Mouse (Mus musculus): ENCODE measurements around the gene Aff3. TPM values are rescaled to one million over a fixed set of nuclear protein-coding genes. Genes with fewer than 3 reads are reported as not detected.

The Aff3 gene
- polyA plus RNA-seq, 1 experiment from 2014 or later = 29.5 TPM

DNA sequence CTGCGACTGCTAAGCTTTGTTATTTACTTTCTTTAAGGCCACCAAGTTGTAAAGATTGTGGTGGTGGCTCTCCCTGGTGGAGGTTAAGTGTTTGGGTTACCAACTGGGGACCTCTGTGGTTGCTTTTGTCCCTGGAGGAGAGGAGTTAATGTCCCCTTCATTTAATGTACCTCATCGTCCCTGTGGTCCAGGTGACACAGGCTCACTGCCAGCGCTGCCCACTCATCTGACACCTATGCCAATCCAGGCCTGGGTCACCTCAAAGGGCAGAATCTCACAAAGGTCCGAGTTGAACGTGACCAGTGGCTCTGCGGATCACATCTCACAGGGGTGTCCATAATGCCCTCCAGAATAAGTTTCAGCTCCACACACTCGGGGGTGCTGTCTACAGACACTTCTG is 103.4 kb downstream of the Aff3 start:
- H3K36me3 ChIP-seq (replicated peaks; ENCODE audit: control insufficient read depth, insufficient read depth) = no peaks in the 10 kb centered on the region
- ATAC-seq (ENCODE audit: low FRiP score) (no peak), DNase-seq (ENCODE audit: low spot score) (no peak)
- H3K27ac ChIP-seq = peak overlapping the region; percentile 86; the same call in 1 of the 2 replicates
- H3K4me1 ChIP-seq (replicated peaks; ENCODE audit: control insufficient read depth, insufficient read depth, low read length) = peaks cover 43% of the 10 kb centered on the region
- no peak overlapping the region for H3K9ac ChIP-seq
- 66% methylated on average over 7 of the region's 7 CpGs for WGBS
- H3K4me3 ChIP-seq (replicated peaks; ENCODE audit: low read length) = no peak overlapping the region
- no peak overlapping the region for H3K4me2 ChIP-seq (replicated peaks)
- no peaks in the 10 kb centered on the region for H3K9me3 ChIP-seq (ENCODE audit: control insufficient read depth, low read length)
- no peaks in the 10 kb centered on the region for H3K27me3 ChIP-seq (ENCODE audit: control insufficient read depth, insufficient read depth, low read length)

DNA sequence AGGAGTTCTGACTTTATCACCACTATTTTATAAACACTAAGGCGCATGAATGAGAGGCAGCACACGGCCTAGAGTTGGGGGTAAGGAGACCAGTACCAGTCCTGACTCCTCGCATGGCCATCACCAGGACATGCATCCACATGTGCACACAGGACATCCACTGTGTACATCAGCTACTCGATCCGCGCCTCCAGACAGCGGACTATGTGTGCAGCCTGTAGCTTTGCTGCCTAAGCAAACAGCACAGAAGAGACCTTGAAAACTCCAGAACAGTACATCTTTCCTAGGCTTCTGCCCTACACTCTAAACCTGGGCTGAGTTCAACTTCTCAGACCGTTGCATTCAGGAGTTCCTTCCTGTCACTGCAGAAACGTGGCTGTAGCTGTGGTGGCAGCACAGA is 104.1 kb downstream of the Aff3 start:
- H3K4me3 ChIP-seq (replicated peaks; ENCODE audit: low read length) = no peak overlapping the region
- ATAC-seq (ENCODE audit: low FRiP score) (no peak), DNase-seq (ENCODE audit: low spot score) (no peak)
- no peaks in the 10 kb centered on the region for H3K9me3 ChIP-seq (ENCODE audit: control insufficient read depth, low read length)
- H3K4me1 ChIP-seq (replicated peaks; ENCODE audit: control insufficient read depth, insufficient read depth, low read length) = peaks cover 36% of the 10 kb centered on the region
- H3K27me3 ChIP-seq (ENCODE audit: control insufficient read depth, insufficient read depth, low read length) = no peaks in the 10 kb centered on the region
- no peak overlapping the region for H3K27ac ChIP-seq
- no peaks in the 10 kb centered on the region for H3K36me3 ChIP-seq (replicated peaks; ENCODE audit: control insufficient read depth, insufficient read depth)
- WGBS = 81% methylated on average over 9 of the region's 9 CpGs
- H3K4me2 ChIP-seq (replicated peaks) = no peak overlapping the region
- no peak overlapping the region for H3K9ac ChIP-seq

DNA sequence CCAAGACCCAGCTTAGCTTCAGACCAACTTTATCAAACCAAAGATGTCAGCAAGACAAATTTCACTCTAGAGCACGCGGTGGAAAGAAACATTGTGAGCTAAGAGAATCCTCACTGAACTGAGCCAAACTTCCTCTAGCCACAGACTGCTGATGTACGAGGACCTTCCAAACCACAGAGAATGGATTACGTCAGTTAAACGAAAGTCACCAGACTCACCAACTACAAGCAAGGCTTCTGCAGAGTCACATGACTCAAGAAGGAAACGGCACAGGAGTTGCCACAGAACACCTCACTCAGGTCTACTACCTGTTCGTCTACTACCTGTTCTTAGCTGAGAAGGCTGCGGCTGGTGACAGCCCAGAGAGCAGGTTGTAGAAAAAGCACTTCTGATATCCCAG is 107.1 kb downstream of the Aff3 start:
- Histone ChIP-seq H3K27me3 (ENCODE audit: control insufficient read depth, insufficient read depth, low read length) (no peaks in the 10 kb centered on the region), H3K9ac (no peak overlapping the region), H3K9me3 (ENCODE audit: control insufficient read depth, low read length) (no peaks in the 10 kb centered on the region), H3K4me1 (replicated peaks; ENCODE audit: control insufficient read depth, insufficient read depth, low read length) (peaks cover 16% of the 10 kb centered on the region), H3K36me3 (replicated peaks; ENCODE audit: control insufficient read depth, insufficient read depth) (no peaks in the 10 kb centered on the region), H3K4me2 (replicated peaks) (no peak overlapping the region), H3K4me3 (replicated peaks; ENCODE audit: low read length) (no peak overlapping the region), H3K27ac (no peak overlapping the region)
- DNase-seq (ENCODE audit: low spot score) (no peak), ATAC-seq (ENCODE audit: low FRiP score) (no peak)
- 90% methylated on average over 8 of the region's 8 CpGs for WGBS

DNA sequence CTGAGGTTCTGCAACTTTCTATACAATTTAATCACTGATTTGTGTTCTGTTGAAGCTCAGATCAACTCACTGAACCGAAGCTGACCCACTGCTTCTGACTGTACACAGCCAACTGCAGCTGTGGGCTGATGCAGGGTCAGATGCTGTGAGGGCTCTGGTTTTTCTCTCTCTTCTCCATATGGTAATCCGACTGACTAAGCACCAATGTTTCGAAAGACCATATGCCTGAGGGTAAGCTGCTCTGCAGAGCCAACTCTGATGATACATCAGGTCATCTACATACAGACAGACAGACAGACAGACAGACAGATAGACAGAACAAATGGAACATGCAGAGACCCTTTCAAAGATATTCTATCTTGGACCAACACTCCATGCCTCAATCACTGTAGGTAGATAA is 110.2 kb downstream of the Aff3 start:
- Histone ChIP-seq H3K4me3 (replicated peaks; ENCODE audit: low read length) (no peak overlapping the region), H3K9me3 (ENCODE audit: control insufficient read depth, low read length) (no peaks in the 10 kb centered on the region), H3K4me2 (replicated peaks) (no peak overlapping the region), H3K36me3 (replicated peaks; ENCODE audit: control insufficient read depth, insufficient read depth) (no peaks in the 10 kb centered on the region), H3K9ac (no peak overlapping the region), H3K27me3 (ENCODE audit: control insufficient read depth, insufficient read depth, low read length) (no peaks in the 10 kb centered on the region), H3K4me1 (replicated peaks; ENCODE audit: control insufficient read depth, insufficient read depth, low read length) (peaks cover 1% of the 10 kb centered on the region), H3K27ac (no peak overlapping the region)
- no peak for ATAC-seq (ENCODE audit: low FRiP score)
- DNase-seq (ENCODE audit: low spot score) = no peak
- WGBS = 87% methylated on average over 3 of the region's 3 CpGs

DNA sequence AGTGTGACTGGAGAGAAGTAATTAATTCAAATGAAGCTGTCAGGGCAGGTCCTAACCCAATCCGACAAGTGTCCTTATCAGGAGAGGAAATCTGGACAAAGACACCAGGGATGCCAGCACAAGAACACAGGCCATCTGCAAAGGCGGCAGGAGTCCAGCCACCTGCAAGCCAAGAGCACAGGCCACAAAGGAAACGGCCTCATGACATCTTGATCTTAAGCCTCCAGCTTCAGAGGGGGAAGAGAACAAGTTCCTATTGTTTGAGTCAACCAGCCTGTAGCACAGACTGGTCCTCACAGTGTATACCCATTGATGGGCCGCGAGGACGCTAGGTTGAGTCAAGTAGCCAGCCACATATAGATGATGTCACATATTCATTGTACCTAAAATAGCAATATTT is 111.7 kb downstream of the Aff3 start:
- 50% methylated on average over 6 of the region's 6 CpGs for WGBS
- Histone ChIP-seq H3K27me3 (ENCODE audit: control insufficient read depth, insufficient read depth, low read length) (no peaks in the 10 kb centered on the region), H3K4me3 (replicated peaks; ENCODE audit: low read length) (no peak overlapping the region), H3K36me3 (replicated peaks; ENCODE audit: control insufficient read depth, insufficient read depth) (no peaks in the 10 kb centered on the region), H3K9me3 (ENCODE audit: control insufficient read depth, low read length) (no peaks in the 10 kb centered on the region), H3K9ac (no peak overlapping the region), H3K27ac (no peak overlapping the region), H3K4me2 (replicated peaks) (no peak overlapping the region), H3K4me1 (replicated peaks; ENCODE audit: control insufficient read depth, insufficient read depth, low read length) (peaks cover 10% of the 10 kb centered on the region)
- no peak for DNase-seq (ENCODE audit: low spot score)
- ATAC-seq (ENCODE audit: low FRiP score) = no peak

DNA sequence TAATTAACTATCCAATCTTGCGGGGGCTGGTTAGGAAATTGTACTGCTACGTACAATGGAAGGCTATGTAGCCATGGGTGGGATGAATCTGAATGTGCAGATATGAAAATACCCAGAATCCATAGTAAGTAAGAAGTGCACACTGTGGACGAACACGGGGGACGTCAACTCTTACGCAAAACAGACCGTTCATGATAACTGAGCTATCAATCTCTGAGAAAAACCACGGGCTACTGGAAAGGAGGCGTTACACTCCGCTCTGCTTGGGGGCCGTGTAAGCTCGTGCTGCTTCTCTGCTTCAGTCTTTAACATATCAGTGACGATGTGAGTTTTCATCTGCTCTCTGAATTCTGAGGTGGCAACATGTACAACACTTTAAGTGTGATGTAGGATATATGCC is 114.2 kb downstream of the Aff3 start:
- DNase-seq (ENCODE audit: low spot score) (no peak), ATAC-seq (ENCODE audit: low FRiP score) (no peak)
- no peak overlapping the region for H3K4me3 ChIP-seq (replicated peaks; ENCODE audit: low read length)
- H3K9me3 ChIP-seq (ENCODE audit: control insufficient read depth, low read length) = no peaks in the 10 kb centered on the region
- H3K4me2 ChIP-seq (replicated peaks) = no peak overlapping the region
- H3K36me3 ChIP-seq (replicated peaks; ENCODE audit: control insufficient read depth, insufficient read depth) = no peaks in the 10 kb centered on the region
- 81% methylated on average over 13 of the region's 13 CpGs for WGBS
- H3K9ac ChIP-seq = no peak overlapping the region
- H3K4me1 ChIP-seq (replicated peaks; ENCODE audit: control insufficient read depth, insufficient read depth, low read length) = peaks cover 31% of the 10 kb centered on the region
- H3K27me3 ChIP-seq (ENCODE audit: control insufficient read depth, insufficient read depth, low read length) = no peaks in the 10 kb centered on the region
- no peak overlapping the region for H3K27ac ChIP-seq

DNA sequence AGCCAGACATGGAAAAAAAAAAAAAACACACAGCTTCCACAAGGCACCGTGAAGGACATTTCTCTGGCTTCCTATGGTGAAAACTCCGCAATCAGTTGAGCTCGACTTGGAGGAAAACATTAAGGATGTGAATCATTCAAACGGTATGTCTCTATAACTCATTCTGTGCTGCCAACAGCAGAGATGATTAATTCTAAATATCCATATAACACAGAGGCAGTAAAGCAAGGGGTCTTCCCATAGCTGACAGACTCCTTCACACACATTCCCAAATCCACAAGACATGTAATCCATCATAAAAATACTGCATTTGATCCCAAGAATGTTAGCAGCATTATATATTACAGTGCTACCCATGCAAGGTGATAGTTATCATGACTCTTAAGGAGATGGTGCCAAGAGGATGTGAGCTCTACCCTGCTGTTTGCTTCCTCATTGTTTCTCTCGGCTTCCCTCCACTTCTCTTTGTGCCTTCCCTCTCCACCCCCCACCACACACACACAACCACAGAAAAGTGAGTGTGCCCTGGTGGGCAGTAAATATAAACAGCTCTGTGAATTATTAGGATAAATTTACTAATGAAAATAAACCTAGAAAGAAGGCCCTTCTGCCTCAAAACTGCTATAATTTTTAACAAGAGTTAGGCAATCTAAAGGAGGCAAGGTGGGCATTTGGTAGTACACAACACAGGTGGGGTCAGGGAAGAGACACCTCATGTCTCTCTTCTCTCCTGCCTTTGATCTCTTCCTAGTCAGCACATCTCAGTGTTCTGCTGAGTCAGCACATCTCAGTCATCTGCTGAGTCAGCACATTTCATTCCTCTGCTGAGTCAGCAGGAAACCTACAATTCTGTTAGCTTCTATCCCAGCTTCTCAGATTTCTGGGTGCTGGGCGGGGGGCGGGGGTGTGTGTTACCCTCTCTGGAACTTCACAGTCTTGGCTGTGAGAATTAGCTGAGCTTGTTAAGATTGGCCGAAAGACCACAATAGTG is 115.8 kb downstream of the Aff3 start:
- Histone ChIP-seq H3K9me3 (ENCODE audit: control insufficient read depth, low read length) (no peaks in the 10 kb centered on the region), H3K27ac (no peak overlapping the region), H3K27me3 (ENCODE audit: control insufficient read depth, insufficient read depth, low read length) (no peaks in the 10 kb centered on the region), H3K9ac (no peak overlapping the region), H3K4me1 (replicated peaks; ENCODE audit: control insufficient read depth, insufficient read depth, low read length) (peaks cover 47% of the 10 kb centered on the region), H3K4me3 (replicated peaks; ENCODE audit: low read length) (no peak overlapping the region), H3K36me3 (replicated peaks; ENCODE audit: control insufficient read depth, insufficient read depth) (no peaks in the 10 kb centered on the region), H3K4me2 (replicated peaks) (no peak overlapping the region)
- DNase-seq (ENCODE audit: low spot score) (no peak), ATAC-seq (ENCODE audit: low FRiP score) (no peak)
- WGBS = 58% methylated on average over 8 of the region's 8 CpGs

DNA sequence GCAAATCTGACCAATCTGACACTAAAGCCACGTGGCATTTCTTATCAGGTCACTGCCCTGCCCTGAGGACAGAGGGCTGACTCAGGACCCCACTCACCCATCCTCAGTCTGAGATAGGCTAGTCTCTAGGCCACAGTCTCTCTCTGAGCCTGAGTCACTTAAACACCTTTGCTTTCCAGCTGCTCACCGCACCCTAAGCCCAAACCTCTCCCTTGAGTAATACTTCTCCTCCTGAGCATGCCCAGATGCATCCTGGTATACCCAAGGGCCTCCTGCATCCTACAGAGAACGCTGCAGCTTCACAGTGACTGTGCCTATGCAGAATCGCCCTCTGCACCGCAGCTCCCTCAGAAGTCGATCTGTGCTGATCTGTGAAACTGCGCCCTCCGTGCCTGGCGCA is 117.1 kb downstream of the Aff3 start:
- Histone ChIP-seq H3K27me3 (ENCODE audit: control insufficient read depth, insufficient read depth, low read length) (no peaks in the 10 kb centered on the region), H3K9ac (no peak overlapping the region), H3K36me3 (replicated peaks; ENCODE audit: control insufficient read depth, insufficient read depth) (no peaks in the 10 kb centered on the region), H3K27ac (no peak overlapping the region), H3K9me3 (ENCODE audit: control insufficient read depth, low read length) (no peaks in the 10 kb centered on the region), H3K4me2 (replicated peaks) (no peak overlapping the region), H3K4me3 (replicated peaks; ENCODE audit: low read length) (no peak overlapping the region), H3K4me1 (replicated peaks; ENCODE audit: control insufficient read depth, insufficient read depth, low read length) (peaks cover 51% of the 10 kb centered on the region)
- DNase-seq (ENCODE audit: low spot score) = no peak
- 83% methylated on average over 9 of the region's 9 CpGs for WGBS
- no peak for ATAC-seq (ENCODE audit: low FRiP score)

DNA sequence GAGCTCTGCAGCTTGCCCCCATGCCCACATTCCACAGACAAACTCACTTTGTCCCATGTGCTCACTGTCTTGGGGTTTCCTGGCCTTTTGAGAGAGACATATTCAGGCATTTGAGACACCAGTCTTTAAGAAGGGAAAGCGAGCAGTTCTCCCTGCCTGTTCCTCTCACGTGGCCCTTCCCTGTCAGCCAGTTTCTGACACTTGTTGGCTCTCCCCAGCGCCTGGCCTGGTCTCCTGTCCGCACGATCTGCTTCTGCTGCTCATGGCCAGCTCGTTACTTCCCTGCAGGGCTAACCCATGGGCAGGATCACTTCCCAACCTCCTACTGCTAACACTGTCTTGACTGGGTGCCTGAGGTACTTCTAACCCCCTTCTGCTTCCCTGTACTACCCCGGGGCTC is 118.1 kb downstream of the Aff3 start:
- Histone ChIP-seq H3K27ac (peak overlapping the region; percentile 40), H3K4me2 (replicated peaks) (no peak overlapping the region), H3K9me3 (ENCODE audit: control insufficient read depth, low read length) (no peaks in the 10 kb centered on the region), H3K36me3 (replicated peaks; ENCODE audit: control insufficient read depth, insufficient read depth) (no peaks in the 10 kb centered on the region), H3K9ac (no peak overlapping the region), H3K4me3 (replicated peaks; ENCODE audit: low read length) (no peak overlapping the region), H3K4me1 (replicated peaks; ENCODE audit: control insufficient read depth, insufficient read depth, low read length) (peaks cover 51% of the 10 kb centered on the region), H3K27me3 (ENCODE audit: control insufficient read depth, insufficient read depth, low read length) (no peaks in the 10 kb centered on the region)
- no peak for DNase-seq (ENCODE audit: low spot score)
- ATAC-seq (ENCODE audit: low FRiP score) = no peak
- WGBS = 42% methylated on average over 7 of the region's 7 CpGs

Data from hindbrain, embryonic 14.5 days (tissue).